Mouse (Mus musculus): ENCODE results near the gene Fgf5.

DNA sequence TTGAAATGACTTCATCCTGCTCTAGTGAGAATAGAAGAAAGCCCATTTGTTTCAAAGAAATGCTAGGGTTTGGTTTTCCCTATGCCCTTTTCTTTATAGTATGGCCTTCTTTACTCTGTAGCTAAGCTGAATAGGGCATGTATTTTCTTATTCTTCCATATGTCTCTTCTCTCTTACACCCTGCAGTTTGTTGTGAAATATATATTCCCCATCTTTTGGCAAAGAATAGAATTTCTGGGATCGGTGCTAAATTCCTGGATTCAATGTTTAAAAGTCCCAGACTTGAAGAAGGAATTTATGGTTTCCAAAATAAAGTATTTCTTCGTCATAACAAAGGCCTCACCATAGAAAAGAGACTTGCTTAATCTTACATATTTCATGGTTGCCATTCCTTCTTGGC, 72.6 kb downstream of the Fgf5 start:
- TF ChIP-seq CTCF (IDR thresholded peaks at IDR 0.05; ENCODE audit: low read depth, low read length) (no peak), GATA1 (IDR thresholded peaks at IDR 0.05; ENCODE audit: borderline replicate concordance, low read length) (no peak), TAL1 (conservative IDR thresholded peaks at IDR 0.05; ENCODE audit: low read depth, low read length) (no peak), POLR2AphosphoS5 (IDR thresholded peaks at IDR 0.05; ENCODE audit: insufficient replicate concordance, low read depth, low read length) (no peak), GATA2 (IDR thresholded peaks at IDR 0.05; ENCODE audit: borderline replicate concordance, low read depth, low read length) (no peak)

Data from G1E (cell line).